Mouse (Mus musculus) erythroblast, embryonic 14.5 days (primary cell): Measurements from ENCODE around the gene Wnt2.

ENCODE experiments used
- GATA1 ChIP-seq: IDR thresholded peaks from 2 replicates; pipeline ENCODE4 v1.6.1; 2012; ENCODE audit warnings: low read length, inconsistent platforms, mixed read lengths
- TAL1 ChIP-seq: IDR thresholded peaks from 3 replicates; pipeline ENCODE4 v1.6.1; 2012; ENCODE audit warnings: low read length, inconsistent platforms, mixed read lengths

DNA sequence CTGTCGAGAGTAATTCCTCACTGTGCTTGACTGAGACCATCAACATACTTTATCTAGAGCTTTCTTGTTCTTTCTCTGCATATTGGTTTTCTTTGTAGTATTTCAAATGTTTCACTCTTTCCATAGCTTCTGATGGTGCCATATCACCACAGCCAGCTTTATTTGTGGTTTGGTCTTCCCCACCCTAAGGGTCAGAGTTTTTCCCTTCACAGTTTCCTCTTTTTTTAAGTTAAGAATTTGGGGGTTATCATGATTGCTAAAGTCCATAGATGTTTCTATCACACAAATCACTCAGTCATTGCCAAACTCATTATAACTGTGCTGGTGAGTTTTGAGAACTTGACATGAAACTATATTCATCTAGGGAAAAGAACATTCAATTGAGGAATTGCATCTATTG is 60.6 kb downstream of the Wnt2 start:
- no peak for TF ChIP-seq GATA1
- TF ChIP-seq TAL1, result no peak
